Mouse (Mus musculus) ES-Bruce4 (cell line): ENCODE data around the gene Mapkapk3.

Source experiments
- CTCF ChIP-seq: IDR thresholded peaks from one replicate; pipeline ENCODE4 v1.8.1; 2011; ENCODE audit warnings: low read depth, low read length
- EP300 ChIP-seq: IDR thresholded peaks from 2 replicates; pipeline ENCODE4 v1.6.1; 2011; ENCODE audit warnings: low read depth, low read length; ENCODE audit not compliant: insufficient read depth
- POLR2A ChIP-seq: IDR thresholded peaks from one replicate; pipeline ENCODE4 v1.8.1; 2011; ENCODE audit warnings: low read length; ENCODE audit not compliant: insufficient read depth

GRCm38 (mm10) chr9:107279378-107280321 lies 10.0 kb downstream of the Mapkapk3 start:
- no peak for TF ChIP-seq CTCF
- TF ChIP-seq POLR2A: no peak
- TF ChIP-seq EP300: no peak; the same call in 1 of the 2 replicates
